Mouse (Mus musculus): ENCODE measurements around the gene Dvl1. TPM values are rescaled to one million over a fixed set of nuclear protein-coding genes. Genes with fewer than 3 reads are reported as not detected.

Gene Dvl1
- total RNA-seq, 2 experiments from 2014 or later, result 80.8 to 81.9 TPM

- TF ChIP-seq CTCF (conservative IDR thresholded peaks at IDR 0.05), result no peak
- DNase-seq (ENCODE audit: low spot score in 2 of 2), result no peak
- Histone ChIP-seq H3K27ac (no peak overlapping the region), H3K4me3 (no peak overlapping the region)
These were observed 59.8 kb downstream of the Dvl1 start for GRCm38 (mm10) chr4:155907003-155907402.

GRCm38 (mm10) chr4:155908281-155908680 is 61.1 kb downstream of the Dvl1 start:
- Histone ChIP-seq H3K4me3 (no peak overlapping the region), H3K27ac (no peak overlapping the region)
- TF ChIP-seq CTCF (conservative IDR thresholded peaks at IDR 0.05), result no peak
- DNase-seq (ENCODE audit: low spot score in 2 of 2), result peak in 1 of 2 experiments; percentile 11

- DNase-seq (ENCODE audit: low spot score in 2 of 2), result no peak
- no peak for TF ChIP-seq CTCF (conservative IDR thresholded peaks at IDR 0.05)
- H3K27ac ChIP-seq, result no peak overlapping the region
- H3K4me3 ChIP-seq, result no peak overlapping the region
These were observed 61.5 kb downstream of the Dvl1 start for GRCm38 (mm10) chr4:155908751-155909150.

Other genes with a start within 250 kb of the Dvl1 start
- 10 to 100 TPM; 39.7 to 40.3 TPM for gene Slc35e2, start 246.0 kb upstream of the Dvl1 start, total RNA-seq (2021)
- 10 to 100 TPM; 43.6 to 48.8 TPM for gene Cdk11b, start 222.5 kb upstream of the Dvl1 start, total RNA-seq (2021)
- gene Gm10563, start 202.0 kb upstream of the Dvl1 start, total RNA-seq (2021), result not detected
- gene Mmp23, start 194.0 kb upstream of the Dvl1 start, total RNA-seq (2021), result 1 to 10 TPM; 2.7 to 3.4 TPM
- 100 to 1,000 TPM; 111 to 114 TPM for gene Mib2, start 178.2 kb upstream of the Dvl1 start, total RNA-seq (2021)
- 10 to 100 TPM; 26.5 to 27.9 TPM for gene Fndc10, start 153.1 kb upstream of the Dvl1 start, total RNA-seq (2021)
- gene Ssu72, start 142.6 kb upstream of the Dvl1 start, total RNA-seq (2021), result 10 to 100 TPM; 90.9 to 92.8 TPM
- gene Tmem240, start 112.6 kb upstream of the Dvl1 start, total RNA-seq (2021), result 10 to 100 TPM; 32.7 to 39.0 TPM
- gene Atad3a, start 86.3 kb upstream of the Dvl1 start, total RNA-seq (2021), result 10 to 100 TPM; 49.9 to 51.4 TPM
- 1 to 10 TPM; 9.6 to 9.8 TPM for gene Vwa1, start 72.7 kb upstream of the Dvl1 start, total RNA-seq (2021)
- gene Tmem88b, start 61.5 kb upstream of the Dvl1 start, total RNA-seq (2021), result 10 to 100 TPM; 24.0 to 24.8 TPM
- gene Ankrd65, start 57.0 kb upstream of the Dvl1 start, total RNA-seq (2021), result under 1 TPM in 1 of 2 experiments, not detected in 1; 0.32 TPM
- 10 to 100 TPM; 86.6 to 89.6 TPM for gene Mrpl20, start 44.5 kb upstream of the Dvl1 start, total RNA-seq (2021)
- 10 to 100 TPM; 79.4 to 94.2 TPM for gene Ccnl2, start 34.9 kb upstream of the Dvl1 start, total RNA-seq (2021)
- gene Aurkaip1, start 16.1 kb upstream of the Dvl1 start, total RNA-seq (2021), result 100 to 1,000 TPM; 102 to 105 TPM
- gene Mxra8, start 7.7 kb upstream of the Dvl1 start, total RNA-seq (2021), result 10 to 100 TPM in 1 of 2 experiments, 1 to 10 TPM in 1; 8.4 to 10.6 TPM
- under 1 TPM; 0.33 to 0.44 TPM for gene Tas1r3, start 16.0 kb downstream of the Dvl1 start, total RNA-seq (2021)
- 10 to 100 TPM; 29.2 to 31.7 TPM for gene Cptp, start 22.0 kb downstream of the Dvl1 start, total RNA-seq (2021)
- 10 to 100 TPM; 33.7 to 35.8 TPM for gene Ints11, start 22.1 kb downstream of the Dvl1 start, total RNA-seq (2021)
- 10 to 100 TPM; 62.3 to 68.1 TPM for gene Pusl1, start 44.4 kb downstream of the Dvl1 start, total RNA-seq (2021)
- 100 to 1,000 TPM; 121 to 129 TPM for gene Acap3, start 44.4 kb downstream of the Dvl1 start, total RNA-seq (2021)
- gene Ube2j2, start 96.4 kb downstream of the Dvl1 start, total RNA-seq (2021), result 10 to 100 TPM; 69.8 to 71.2 TPM
- 10 to 100 TPM; 11.5 to 18.0 TPM for gene C1qtnf12, start 114.9 kb downstream of the Dvl1 start, total RNA-seq (2021)
- 10 to 100 TPM in 1 of 2 experiments, 1 to 10 TPM in 1; 9.3 to 10.1 TPM for gene B3galt6, start 145.2 kb downstream of the Dvl1 start, total RNA-seq (2021)
- gene Sdf4, start 145.5 kb downstream of the Dvl1 start, total RNA-seq (2021), result 100 to 1,000 TPM; 191 to 194 TPM
- 1 to 10 TPM; 1.3 to 2.3 TPM for gene Tnfrsf4, start 166.4 kb downstream of the Dvl1 start, total RNA-seq (2021)
- not detected for gene Tnfrsf18, start 178.8 kb downstream of the Dvl1 start, total RNA-seq (2021)
- under 1 TPM in 1 of 2 experiments, not detected in 1; 0.26 TPM for gene Ttll10, start 212.0 kb downstream of the Dvl1 start, total RNA-seq (2021)